Mouse (Mus musculus) stomach, postnatal 0 days (tissue): ENCODE data around the gene Enoph1.

Source experiments
- CTCF ChIP-seq: IDR thresholded peaks from 2 replicates; pipeline ENCODE4 v1.5.1; 2016; ENCODE audit warnings: antibody characterized with exemption, low read depth, mild to moderate bottlenecking, moderate library complexity
- EP300 ChIP-seq: optimal IDR thresholded peaks from 2 replicates; pipeline ENCODE3; 2016; ENCODE audit warnings: antibody characterized with exemption

DNA sequence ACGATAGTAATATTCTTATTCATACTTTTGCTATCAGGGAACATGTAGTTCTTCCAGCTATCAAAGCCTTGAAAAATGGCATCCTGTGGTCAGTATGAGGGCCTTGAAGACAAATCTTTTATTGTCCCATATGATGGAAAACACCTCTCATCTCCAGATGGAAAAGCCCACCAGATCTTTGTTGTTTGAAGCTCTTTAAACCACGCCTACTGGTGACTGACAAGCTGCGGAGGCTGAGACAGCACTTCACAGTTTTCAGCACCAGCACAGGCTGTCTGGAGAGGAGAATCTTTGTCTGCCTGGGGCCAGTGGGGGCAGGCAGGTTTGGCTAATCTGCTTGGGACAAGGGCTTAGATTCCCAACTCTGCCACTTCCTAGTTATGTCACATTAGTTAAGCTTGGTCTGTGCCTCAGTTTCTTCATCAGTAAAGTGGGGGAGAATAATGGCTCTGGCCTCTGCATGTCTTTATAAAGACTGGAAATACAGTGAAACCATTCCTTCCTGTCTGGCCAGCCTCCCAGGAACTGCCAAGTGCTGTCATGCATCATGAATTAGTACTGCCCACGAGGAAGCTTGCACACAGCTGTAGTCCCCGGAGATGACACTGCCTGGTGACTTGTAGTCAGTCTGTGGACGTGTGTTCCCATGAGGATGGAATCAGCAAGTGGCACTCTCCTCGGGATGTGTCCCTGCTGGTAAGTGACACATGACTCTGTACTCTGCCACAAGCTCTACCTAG is 69.9 kb downstream of the Enoph1 start:
- TF ChIP-seq CTCF = no peak
- TF ChIP-seq EP300 = no peak
